Mouse (Mus musculus): ENCODE results near the gene Psmd7. TPM values are rescaled to one million over a fixed set of nuclear protein-coding genes. Genes with fewer than 3 reads are reported as not detected.
"Not testable (repeated sequence)": the region's sequence is repeated elsewhere in the genome, so short reads cannot be mapped to it uniquely, and the experiment has no call there.

The Psmd7 gene
- 118 and 119 TPM in 2 replicates for polyA plus RNA-seq (2015; fragmentation: Nextera tagmentation; extraction: Ambion mirVana)

DNA sequence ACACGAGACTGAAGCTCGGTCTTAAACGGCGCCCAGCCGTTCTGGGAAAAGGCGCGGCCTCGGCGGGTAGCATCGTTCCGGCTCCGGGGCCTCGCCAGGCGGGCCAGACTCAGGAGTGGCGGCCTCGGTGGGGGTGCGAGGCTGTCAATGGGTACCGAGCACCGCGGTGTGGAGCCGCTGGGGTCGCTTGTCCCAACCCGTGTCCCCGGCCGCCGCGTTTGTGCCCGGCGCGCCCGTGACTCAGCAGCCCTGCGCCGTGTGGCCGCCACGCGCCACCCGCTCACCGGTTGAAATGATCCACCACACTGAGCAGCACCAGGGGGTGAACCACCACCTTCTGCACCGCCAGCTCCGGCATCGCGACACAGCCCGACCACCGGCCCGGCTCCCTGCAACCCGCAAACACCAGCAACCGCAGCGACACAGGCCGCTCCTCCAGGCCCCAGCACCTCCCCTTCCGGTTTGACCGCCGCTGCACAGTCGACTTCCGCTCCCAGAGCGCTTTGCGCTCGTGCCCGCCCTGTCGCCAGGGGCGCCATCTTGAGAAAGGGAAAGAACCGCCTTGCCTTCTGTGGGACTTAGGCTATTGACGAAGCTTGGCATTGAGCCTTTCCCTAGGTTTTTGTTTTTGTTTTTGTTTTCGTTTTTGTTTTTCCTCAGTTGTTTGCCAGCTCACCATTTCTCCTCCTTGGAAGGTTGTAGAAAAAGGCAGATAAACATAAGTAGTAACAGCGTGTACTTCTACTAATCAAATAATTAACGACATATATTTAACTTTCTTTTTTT lies at the start of gene Psmd7:
Gene Psmd7, minus strand, starts transcription at position 470 of the 786 bp plus-strand sequence.
- 2% methylated on average over 65 of the region's 65 CpGs for WGBS
- peak; percentile 57 for TF ChIP-seq CTCF (IDR thresholded peaks at IDR 0.05; ENCODE audit: low read depth)
- peak; percentile 95 for ATAC-seq

DNA sequence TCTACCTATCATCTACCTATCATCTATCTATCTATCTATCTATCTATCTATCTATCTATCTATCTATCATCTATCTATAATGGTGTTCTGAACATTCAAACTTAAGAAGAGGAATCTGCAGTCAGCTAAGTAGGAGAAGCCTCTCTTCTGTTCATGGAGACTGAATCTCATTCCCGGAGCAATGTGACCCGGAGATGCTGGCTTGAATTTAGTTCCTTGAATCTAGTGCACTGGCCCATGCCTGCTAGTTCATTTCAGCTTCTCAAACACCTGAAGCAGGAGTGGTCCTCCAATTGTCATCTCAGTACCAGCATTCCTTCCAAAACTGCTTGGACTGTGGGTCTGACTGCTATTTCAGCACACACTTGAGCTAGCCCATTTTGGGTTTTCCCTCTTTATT lies 45.5 kb upstream of the Psmd7 start:
- no peaks in the 10 kb centered on the region for H3K27me3 ChIP-seq (replicated peaks; ENCODE audit: control insufficient read depth, insufficient read depth, low read length)
- H3K4me1 ChIP-seq (replicated peaks; ENCODE audit: control insufficient read depth, insufficient read depth, low read length), result no peaks in the 10 kb centered on the region
- 100% methylated on average over 2 of the region's 2 CpGs for WGBS
- no peaks in the 10 kb centered on the region for H3K9me3 ChIP-seq (ENCODE audit: control insufficient read depth)
- ATAC-seq, result no peak
- TF ChIP-seq CTCF (IDR thresholded peaks at IDR 0.05; ENCODE audit: low read depth), result no peak
- H3K4me2 ChIP-seq (replicated peaks; ENCODE audit: low read depth), result no peak overlapping the region
- no peak overlapping the region for H3K4me3 ChIP-seq (ENCODE audit: low read depth, low read length)
- H3K27ac ChIP-seq (ENCODE audit: low read depth, low read length), result no peak overlapping the region
- no peak overlapping the region for H3K9ac ChIP-seq (ENCODE audit: low read depth, low read length)
- no peaks in the 10 kb centered on the region for H3K36me3 ChIP-seq (ENCODE audit: control insufficient read depth, insufficient read depth)

More for the DNA sequence above, at the start of gene Psmd7:
- Histone ChIP-seq H3K4me1 (replicated peaks; ENCODE audit: control insufficient read depth, insufficient read depth, low read length) (no peaks in the 10 kb centered on the region), H3K4me2 (replicated peaks; ENCODE audit: low read depth) (peak within 1 kb of the TSS; percentile 68), H3K27ac (ENCODE audit: low read depth, low read length) (peak within 1 kb of the TSS; percentile 47; the same call in 1 of the 2 replicates), H3K4me3 (ENCODE audit: low read depth, low read length) (peak within 1 kb of the TSS; percentile 78), H3K9me3 (ENCODE audit: control insufficient read depth) (no peaks in the 10 kb centered on the region), H3K27me3 (replicated peaks; ENCODE audit: control insufficient read depth, insufficient read depth, low read length) (no peaks in the 10 kb centered on the region), H3K36me3 (ENCODE audit: control insufficient read depth, insufficient read depth) (peaks cover 30% of the 10 kb centered on the region), H3K9ac (ENCODE audit: low read depth, low read length) (peak within 1 kb of the TSS; percentile 78)

DNA sequence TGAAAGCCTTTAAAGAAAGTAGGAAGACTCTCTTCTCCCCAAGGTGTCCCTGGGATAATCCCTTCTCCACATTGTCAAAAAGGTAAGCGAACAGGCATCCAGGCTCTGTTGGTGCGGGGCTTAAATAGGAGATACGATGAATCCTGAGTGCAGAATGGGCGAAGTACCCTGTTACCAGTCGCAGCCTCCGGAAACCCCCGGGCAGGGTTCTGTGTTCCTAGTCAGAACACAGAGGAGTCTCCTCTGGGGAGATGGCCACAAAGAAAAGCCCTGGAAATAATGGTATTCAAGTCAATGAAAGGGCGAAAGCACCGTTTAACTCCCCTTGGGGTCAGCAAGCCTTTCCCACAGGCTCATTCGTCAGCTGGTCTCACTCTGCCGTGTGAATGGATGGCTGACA lies 41.4 kb upstream of the Psmd7 start:
- H3K9ac ChIP-seq (ENCODE audit: low read depth, low read length), result no peak overlapping the region
- no peak for TF ChIP-seq CTCF (IDR thresholded peaks at IDR 0.05; ENCODE audit: low read depth)
- ATAC-seq, result no peak
- no peaks in the 10 kb centered on the region for H3K4me1 ChIP-seq (replicated peaks; ENCODE audit: control insufficient read depth, insufficient read depth, low read length)
- no peaks in the 10 kb centered on the region for H3K36me3 ChIP-seq (ENCODE audit: control insufficient read depth, insufficient read depth)
- WGBS, result 84% methylated on average over 11 of the region's 11 CpGs
- no peak overlapping the region for H3K4me2 ChIP-seq (replicated peaks; ENCODE audit: low read depth)
- no peaks in the 10 kb centered on the region for H3K27me3 ChIP-seq (replicated peaks; ENCODE audit: control insufficient read depth, insufficient read depth, low read length)
- no peak overlapping the region for H3K27ac ChIP-seq (ENCODE audit: low read depth, low read length)
- no peaks in the 10 kb centered on the region for H3K9me3 ChIP-seq (ENCODE audit: control insufficient read depth)
- H3K4me3 ChIP-seq (ENCODE audit: low read depth, low read length), result no peak overlapping the region

DNA sequence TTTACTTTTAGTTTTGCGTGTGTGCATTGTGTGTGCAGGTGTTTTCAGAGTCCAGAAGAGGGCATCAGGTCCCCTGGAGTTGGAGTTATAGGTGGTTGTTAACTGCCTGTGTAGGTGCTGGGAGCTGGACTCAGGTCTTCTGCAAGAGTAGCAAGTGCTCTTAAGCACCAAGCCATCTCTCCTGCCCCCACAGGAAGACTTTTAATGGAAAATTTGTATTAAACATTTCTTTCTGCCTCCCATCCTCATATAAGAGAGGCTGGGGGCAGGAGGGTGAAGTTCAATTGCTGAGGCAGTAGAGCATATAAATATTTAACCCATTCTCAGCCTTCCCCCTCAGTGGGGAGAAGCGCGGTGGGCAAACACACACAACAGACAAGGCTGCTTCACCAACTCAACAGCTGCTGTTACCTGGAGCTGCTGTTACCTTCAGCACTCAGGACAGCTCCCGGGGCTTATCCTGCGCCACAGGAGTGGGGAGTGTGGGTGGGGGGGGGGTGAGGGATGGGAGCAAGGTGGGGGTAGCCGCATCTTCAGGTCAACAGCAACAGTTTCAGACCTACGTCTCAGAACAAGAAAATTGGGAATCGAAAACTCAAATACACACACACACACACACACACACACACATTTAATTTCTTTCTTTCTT lies 40.4 kb upstream of the Psmd7 start:
- no peaks in the 10 kb centered on the region for H3K9me3 ChIP-seq (ENCODE audit: control insufficient read depth)
- H3K27me3 ChIP-seq (replicated peaks; ENCODE audit: control insufficient read depth, insufficient read depth, low read length), result no peaks in the 10 kb centered on the region
- H3K4me2 ChIP-seq (replicated peaks; ENCODE audit: low read depth), result no peak overlapping the region
- no peak for ATAC-seq
- H3K27ac ChIP-seq (ENCODE audit: low read depth, low read length), result no peak overlapping the region
- no peaks in the 10 kb centered on the region for H3K4me1 ChIP-seq (replicated peaks; ENCODE audit: control insufficient read depth, insufficient read depth, low read length)
- H3K36me3 ChIP-seq (ENCODE audit: control insufficient read depth, insufficient read depth), result no peaks in the 10 kb centered on the region
- no peak for TF ChIP-seq CTCF (IDR thresholded peaks at IDR 0.05; ENCODE audit: low read depth)
- H3K9ac ChIP-seq (ENCODE audit: low read depth, low read length), result no peak overlapping the region
- 55% methylated on average over 8 of the region's 8 CpGs for WGBS
- no peak overlapping the region for H3K4me3 ChIP-seq (ENCODE audit: low read depth, low read length)

DNA sequence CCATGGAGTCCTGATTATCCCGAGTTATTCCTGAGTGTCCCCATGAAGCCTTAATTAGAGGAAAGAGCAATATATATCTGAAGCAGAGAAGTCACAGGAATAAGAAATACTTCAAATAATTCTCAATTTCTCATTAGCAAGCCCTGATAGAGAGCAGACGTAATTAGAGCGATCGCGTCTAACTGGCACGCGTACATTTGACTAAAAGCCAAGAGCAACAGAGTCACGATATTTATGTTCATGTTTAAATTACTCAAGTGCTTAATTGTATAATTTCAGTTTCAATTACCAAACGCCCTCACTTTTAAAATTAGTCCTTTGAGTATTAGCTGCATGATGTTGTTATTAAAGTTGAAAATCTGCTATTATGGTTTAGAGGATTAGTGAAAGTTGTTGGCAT lies 39.6 kb upstream of the Psmd7 start:
- Histone ChIP-seq H3K4me1 (replicated peaks; ENCODE audit: control insufficient read depth, insufficient read depth, low read length) (no peaks in the 10 kb centered on the region), H3K27ac (ENCODE audit: low read depth, low read length) (no peak overlapping the region), H3K4me3 (ENCODE audit: low read depth, low read length) (no peak overlapping the region), H3K27me3 (replicated peaks; ENCODE audit: control insufficient read depth, insufficient read depth, low read length) (no peaks in the 10 kb centered on the region), H3K36me3 (ENCODE audit: control insufficient read depth, insufficient read depth) (no peaks in the 10 kb centered on the region), H3K9me3 (ENCODE audit: control insufficient read depth) (no peaks in the 10 kb centered on the region), H3K4me2 (replicated peaks; ENCODE audit: low read depth) (no peak overlapping the region), H3K9ac (ENCODE audit: low read depth, low read length) (no peak overlapping the region)
- WGBS, result 72% methylated on average over 9 of the region's 9 CpGs
- ATAC-seq, result no peak
- TF ChIP-seq CTCF (IDR thresholded peaks at IDR 0.05; ENCODE audit: low read depth), result no peak

DNA sequence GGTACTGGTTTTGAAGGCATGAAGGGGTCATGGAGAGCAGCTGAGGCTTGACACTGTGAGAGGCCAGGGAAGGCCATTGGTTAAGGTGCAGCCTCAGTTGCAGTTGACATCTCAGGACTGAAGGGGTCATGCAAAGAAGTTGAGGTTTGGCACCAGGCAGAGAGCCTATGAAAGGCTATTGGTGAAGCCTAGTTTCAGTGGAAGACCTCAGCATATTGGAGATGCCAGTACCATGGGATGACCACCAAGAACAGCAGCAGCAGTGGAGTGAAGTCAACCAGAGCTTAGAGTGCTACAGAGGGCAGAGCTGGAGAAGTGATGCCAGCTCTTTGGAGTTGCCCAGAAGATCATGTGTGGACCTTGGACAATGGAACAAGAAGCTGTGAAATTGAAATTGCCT lies 36.0 kb upstream of the Psmd7 start:
- H3K9me3 ChIP-seq (ENCODE audit: control insufficient read depth); H3K4me3 ChIP-seq (ENCODE audit: low read depth, low read length); ATAC-seq; H3K36me3 ChIP-seq (ENCODE audit: control insufficient read depth, insufficient read depth); H3K27me3 ChIP-seq (replicated peaks; ENCODE audit: control insufficient read depth, insufficient read depth, low read length); H3K27ac ChIP-seq (ENCODE audit: low read depth, low read length); H3K4me2 ChIP-seq (replicated peaks; ENCODE audit: low read depth); H3K4me1 ChIP-seq (replicated peaks; ENCODE audit: control insufficient read depth, insufficient read depth, low read length); H3K9ac ChIP-seq (ENCODE audit: low read depth, low read length): not testable (repeated sequence)
